Mouse (Mus musculus): ENCODE data around the gene Lurap1. TPM values are rescaled to one million over a fixed set of nuclear protein-coding genes. Genes with fewer than 3 reads are reported as not detected.

The Lurap1 gene
- polyA plus RNA-seq, 1 experiment = not detected

DNA sequence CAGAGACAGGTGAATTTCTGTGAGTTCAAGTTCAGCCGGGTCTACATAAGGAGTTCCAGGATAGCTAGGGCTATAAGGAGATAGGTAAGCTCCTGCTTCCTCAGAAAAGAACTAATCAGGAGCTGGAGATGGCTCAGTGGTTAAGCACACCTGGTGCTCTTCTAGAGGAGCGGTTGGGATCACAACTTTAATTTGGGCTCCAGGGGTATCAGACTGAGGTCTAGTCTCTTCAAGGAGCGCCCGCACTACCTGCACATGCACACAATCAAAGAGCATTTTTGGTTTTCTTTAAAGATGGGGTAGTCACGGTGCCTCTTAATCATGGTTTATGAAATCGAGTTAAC is 1.4 kb downstream of the Lurap1 start:
- TF ChIP-seq POLR2A (IDR thresholded peaks at IDR 0.05; ENCODE audit: insufficient read depth, low read depth, low read length) = no peak
- peak overlapping the region; percentile 99 for H3K4me3 ChIP-seq (ENCODE audit: insufficient read depth, low read depth, low read length)
- peak overlapping the region; percentile 68; the same call in 1 of the 2 replicates for H3K27ac ChIP-seq (ENCODE audit: insufficient read depth, low read depth, low read length)
- 16% methylated on average over 6 of the region's 6 CpGs for WGBS
- peaks cover 9% of the 10 kb centered on the region for H3K4me1 ChIP-seq (ENCODE audit: control insufficient read depth, insufficient read depth, low read length)

DNA sequence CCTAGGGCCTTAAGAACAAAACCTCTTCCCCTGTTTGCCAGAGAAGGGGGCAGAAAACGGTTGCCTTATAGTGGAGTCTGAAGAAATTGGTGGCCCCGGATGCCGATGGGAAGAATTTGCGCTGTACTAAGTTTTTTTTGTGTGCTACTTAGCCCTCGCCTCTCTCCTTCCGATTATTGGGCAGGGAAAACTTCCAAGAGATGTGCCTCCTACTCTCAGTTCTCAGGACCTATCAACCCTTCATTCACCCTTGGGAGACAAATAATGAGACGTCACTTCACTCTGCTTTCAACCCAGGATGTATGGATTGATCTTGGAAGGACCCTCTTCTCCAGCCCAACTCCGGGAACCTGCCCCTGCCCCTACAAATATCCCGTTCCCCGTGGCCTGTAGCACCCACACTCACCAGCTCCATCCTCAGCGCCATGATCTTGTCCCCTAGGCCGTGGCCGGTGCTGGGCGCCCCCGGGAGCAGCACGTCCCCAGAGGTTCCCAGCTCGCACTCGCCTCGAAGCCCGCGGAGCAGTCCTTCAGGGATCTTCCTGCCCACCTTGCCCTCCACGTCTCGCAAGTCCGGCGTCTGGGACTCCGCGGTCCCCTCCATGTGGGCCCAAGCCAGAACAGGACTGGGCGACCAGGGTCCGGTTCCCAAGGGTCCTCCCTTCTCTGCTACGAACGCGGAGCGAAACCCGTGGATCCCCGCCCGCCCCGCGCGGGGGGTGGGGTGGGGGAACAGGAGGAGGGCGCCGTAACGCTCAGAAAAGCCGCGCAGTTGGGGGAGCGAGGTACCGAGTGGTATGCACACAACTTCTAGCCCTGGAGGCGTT is 7.0 kb downstream of the Lurap1 start:
- TF ChIP-seq CTCF (IDR thresholded peaks at IDR 0.05; ENCODE audit: insufficient read depth, low read depth, low read length) = no peak
- peak; percentile 44; the same call in 1 of the 2 replicates for TF ChIP-seq POLR2A (IDR thresholded peaks at IDR 0.05; ENCODE audit: insufficient read depth, low read depth, low read length)
- under 1% methylated on average over 47 of the region's 47 CpGs for WGBS
- Histone ChIP-seq H3K27ac (ENCODE audit: insufficient read depth, low read depth, low read length) (no peak overlapping the region), H3K4me1 (ENCODE audit: control insufficient read depth, insufficient read depth, low read length) (peaks cover 19% of the 10 kb centered on the region), H3K4me3 (ENCODE audit: insufficient read depth, low read depth, low read length) (peak overlapping the region; percentile 58)

DNA sequence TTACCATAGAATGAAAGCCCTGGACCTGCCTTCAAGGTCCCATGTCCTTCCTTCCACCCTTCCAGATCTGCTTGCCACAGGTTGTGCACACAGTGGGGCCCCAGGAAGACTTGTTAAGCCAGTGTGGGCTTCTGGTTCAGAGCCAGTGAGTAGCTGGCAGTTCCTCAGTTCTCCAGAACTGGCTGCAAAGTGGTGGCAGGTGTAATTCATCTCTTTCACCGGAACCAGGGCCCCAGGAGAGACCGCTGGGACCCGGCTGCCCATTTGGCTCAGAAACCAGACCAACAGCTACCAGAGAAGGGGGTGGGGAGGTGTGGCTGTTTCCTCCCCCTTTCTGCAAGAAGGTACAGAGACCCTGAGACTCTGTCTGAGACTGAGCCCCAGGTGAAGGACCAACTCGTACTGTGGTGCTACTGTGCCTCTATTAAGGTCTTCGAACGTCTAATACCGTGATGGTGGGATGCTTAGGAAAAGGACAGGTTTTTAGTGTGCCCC is 7.8 kb downstream of the Lurap1 start:
- WGBS = 6% methylated on average over 7 of the region's 7 CpGs
- H3K4me3 ChIP-seq (ENCODE audit: insufficient read depth, low read depth, low read length) = peak overlapping the region; percentile 58
- H3K27ac ChIP-seq (ENCODE audit: insufficient read depth, low read depth, low read length) = no peak overlapping the region

DNA sequence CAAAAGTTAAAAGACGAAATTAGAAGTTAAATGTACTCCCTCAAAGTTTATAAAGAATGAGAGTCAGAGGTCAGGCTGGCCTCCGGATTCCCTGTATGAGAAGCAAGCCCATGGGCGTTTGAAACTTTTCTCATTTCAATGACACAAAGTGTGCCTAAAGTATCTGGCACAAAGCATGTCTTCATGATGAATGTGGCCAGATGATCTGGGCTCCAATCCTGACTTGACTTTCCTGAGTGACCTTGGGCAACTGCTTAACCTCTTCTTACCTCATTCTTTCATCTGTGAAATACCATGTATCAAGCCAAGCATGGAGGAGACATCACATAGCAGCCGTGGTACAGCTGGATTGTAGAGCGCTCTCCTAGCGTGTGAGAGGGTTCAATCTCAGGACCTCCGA is 8.9 kb downstream of the Lurap1 start:
- Histone ChIP-seq H3K4me1 (ENCODE audit: control insufficient read depth, insufficient read depth, low read length) (peaks cover 23% of the 10 kb centered on the region), H3K4me3 (ENCODE audit: insufficient read depth, low read depth, low read length) (no peak overlapping the region), H3K27ac (ENCODE audit: insufficient read depth, low read depth, low read length) (no peak overlapping the region)
- WGBS = 86% methylated on average over 7 of the region's 7 CpGs
- TF ChIP-seq CTCF (IDR thresholded peaks at IDR 0.05; ENCODE audit: insufficient read depth, low read depth, low read length) (no peak), POLR2A (IDR thresholded peaks at IDR 0.05; ENCODE audit: insufficient read depth, low read depth, low read length) (no peak)

More for the DNA sequence above, 7.8 kb downstream of the Lurap1 start:
- H3K4me1 ChIP-seq (ENCODE audit: control insufficient read depth, insufficient read depth, low read length) = peaks cover 19% of the 10 kb centered on the region
- TF ChIP-seq CTCF (IDR thresholded peaks at IDR 0.05; ENCODE audit: insufficient read depth, low read depth, low read length) (no peak), POLR2A (IDR thresholded peaks at IDR 0.05; ENCODE audit: insufficient read depth, low read depth, low read length) (no peak)

DNA sequence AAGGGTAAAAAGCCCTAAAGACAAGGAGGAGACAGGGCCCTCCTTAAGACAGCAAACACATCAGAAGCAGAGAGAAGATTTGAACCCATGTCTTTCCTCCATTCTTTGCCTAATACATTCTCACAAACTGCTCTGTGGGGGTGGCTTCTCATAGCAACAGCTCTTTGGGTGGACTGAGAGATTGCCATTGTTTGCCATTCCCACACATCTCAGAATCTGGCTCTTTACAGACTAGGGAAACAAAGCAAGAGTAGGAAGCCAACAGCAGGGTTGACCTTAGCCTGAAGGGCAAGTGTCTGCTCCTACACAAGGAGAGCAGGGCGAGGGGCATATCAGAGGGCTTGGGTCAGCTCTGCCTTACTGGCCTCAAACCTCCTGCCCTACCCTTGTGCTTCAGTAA is 9.4 kb downstream of the Lurap1 start:
- TF ChIP-seq POLR2A (IDR thresholded peaks at IDR 0.05; ENCODE audit: insufficient read depth, low read depth, low read length) = no peak
- TF ChIP-seq CTCF (IDR thresholded peaks at IDR 0.05; ENCODE audit: insufficient read depth, low read depth, low read length) = no peak
- H3K4me1 ChIP-seq (ENCODE audit: control insufficient read depth, insufficient read depth, low read length) = peaks cover 26% of the 10 kb centered on the region
- WGBS = 85% methylated on average over 1 of the region's 1 CpGs
- H3K27ac ChIP-seq (ENCODE audit: insufficient read depth, low read depth, low read length) = peak overlapping the region; percentile 80; the same call in 1 of the 2 replicates
- no peak overlapping the region for H3K4me3 ChIP-seq (ENCODE audit: insufficient read depth, low read depth, low read length)

DNA sequence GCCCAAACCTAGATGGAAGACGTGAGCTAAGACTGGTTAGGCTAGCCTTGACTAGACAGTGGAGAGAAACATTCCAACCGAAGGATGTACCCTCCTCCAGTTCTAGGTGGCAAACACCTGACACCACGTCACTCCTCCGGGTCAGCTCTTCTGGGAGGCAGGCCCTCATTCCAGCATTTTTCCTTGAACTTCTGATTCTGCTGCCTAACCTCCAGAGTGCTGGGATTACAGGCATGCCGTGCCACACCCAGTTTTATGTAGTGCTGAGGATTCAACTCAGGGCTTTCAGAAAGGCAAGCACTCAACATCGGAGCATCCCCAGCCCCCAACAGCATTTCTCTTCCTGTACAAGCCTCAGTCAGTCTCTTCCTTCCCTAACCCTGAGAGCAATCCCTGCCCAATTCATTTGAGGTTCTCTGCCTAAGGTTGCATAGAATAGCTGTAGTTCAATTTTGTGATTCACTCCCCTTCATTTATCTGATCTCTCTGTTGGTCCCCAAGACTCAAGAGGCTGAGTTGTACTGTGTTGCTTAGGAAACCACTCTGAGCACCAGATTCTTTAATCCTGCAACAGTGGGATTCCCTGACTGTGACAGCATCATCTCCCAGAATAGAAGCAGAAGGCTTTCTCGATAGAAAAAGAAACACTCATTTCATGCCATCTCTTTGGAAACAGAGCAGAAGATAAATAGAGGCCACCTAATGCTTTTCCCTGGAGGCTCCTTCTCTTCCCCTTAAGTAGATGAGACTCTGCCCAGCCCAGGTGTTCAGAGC is 10.2 kb downstream of the Lurap1 start:
- Histone ChIP-seq H3K4me1 (ENCODE audit: control insufficient read depth, insufficient read depth, low read length) (peaks cover 28% of the 10 kb centered on the region), H3K4me3 (ENCODE audit: insufficient read depth, low read depth, low read length) (no peak overlapping the region), H3K27ac (ENCODE audit: insufficient read depth, low read depth, low read length) (peak overlapping the region; percentile 80; the same call in 1 of the 2 replicates)
- 62% methylated on average over 7 of the region's 7 CpGs for WGBS
- no peak for TF ChIP-seq CTCF (IDR thresholded peaks at IDR 0.05; ENCODE audit: insufficient read depth, low read depth, low read length)
- TF ChIP-seq POLR2A (IDR thresholded peaks at IDR 0.05; ENCODE audit: insufficient read depth, low read depth, low read length) = no peak

DNA sequence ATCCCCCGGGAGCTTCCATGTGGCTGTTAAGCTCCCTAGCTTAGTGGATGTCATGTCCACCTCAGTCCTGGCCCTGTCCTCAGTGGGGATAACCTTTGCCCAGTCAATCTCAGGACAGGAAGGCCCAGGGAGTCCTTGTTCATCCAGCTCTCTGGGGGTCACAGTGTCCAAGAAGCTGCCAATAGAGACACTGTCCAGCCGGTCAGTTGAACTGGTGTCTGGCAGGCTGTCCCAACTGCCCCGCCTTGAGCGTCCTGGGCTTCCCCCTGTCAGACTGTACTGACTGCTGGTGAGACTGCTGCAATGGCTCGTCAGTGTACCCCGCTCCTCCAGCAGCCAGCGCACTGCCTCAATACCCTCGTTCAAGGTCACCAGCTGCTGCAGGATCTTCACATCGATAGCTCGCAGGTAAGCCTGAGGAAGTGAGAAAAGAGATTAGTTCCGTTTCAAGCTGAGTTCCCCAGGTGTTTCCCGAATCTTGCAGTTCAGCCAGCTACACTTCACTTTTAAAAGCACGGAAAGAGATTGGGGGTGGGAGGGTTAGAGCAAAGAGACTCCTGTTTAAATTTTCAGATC is 13.6 kb downstream of the Lurap1 start:
- TF ChIP-seq CTCF (IDR thresholded peaks at IDR 0.05; ENCODE audit: insufficient read depth, low read depth, low read length) = no peak
- no peak for TF ChIP-seq POLR2A (IDR thresholded peaks at IDR 0.05; ENCODE audit: insufficient read depth, low read depth, low read length)
- WGBS = 58% methylated on average over 13 of the region's 13 CpGs
- Histone ChIP-seq H3K4me3 (ENCODE audit: insufficient read depth, low read depth, low read length) (no peak overlapping the region), H3K27ac (ENCODE audit: insufficient read depth, low read depth, low read length) (no peak overlapping the region), H3K4me1 (ENCODE audit: control insufficient read depth, insufficient read depth, low read length) (peaks cover 22% of the 10 kb centered on the region)

DNA sequence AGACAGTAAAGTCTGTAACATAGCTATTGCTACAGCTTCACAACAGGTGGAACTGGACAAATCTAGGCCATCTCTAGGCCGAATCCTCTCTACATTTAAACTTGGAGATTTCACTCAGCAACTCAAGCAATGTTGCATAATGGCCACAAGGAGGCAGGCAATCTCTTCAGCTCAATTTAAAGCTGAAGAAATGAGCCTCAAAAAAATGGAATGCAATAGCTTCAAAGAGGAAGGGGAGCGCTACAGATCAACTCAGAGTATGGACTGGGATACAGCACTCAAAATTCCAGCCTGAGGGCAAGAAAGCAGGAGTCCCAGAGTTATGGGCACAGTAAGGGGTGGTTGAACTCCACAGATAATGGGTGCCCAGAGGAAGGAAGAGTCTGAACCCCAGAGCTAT is 16.1 kb downstream of the Lurap1 start:
- no peak for TF ChIP-seq CTCF (IDR thresholded peaks at IDR 0.05; ENCODE audit: insufficient read depth, low read depth, low read length)
- TF ChIP-seq POLR2A (IDR thresholded peaks at IDR 0.05; ENCODE audit: insufficient read depth, low read depth, low read length) = no peak
- H3K27ac ChIP-seq (ENCODE audit: insufficient read depth, low read depth, low read length) = no peak overlapping the region
- WGBS = 20% methylated on average over 2 of the region's 2 CpGs
- no peak overlapping the region for H3K4me3 ChIP-seq (ENCODE audit: insufficient read depth, low read depth, low read length)
- H3K4me1 ChIP-seq (ENCODE audit: control insufficient read depth, insufficient read depth, low read length) = peaks cover 11% of the 10 kb centered on the region

DNA sequence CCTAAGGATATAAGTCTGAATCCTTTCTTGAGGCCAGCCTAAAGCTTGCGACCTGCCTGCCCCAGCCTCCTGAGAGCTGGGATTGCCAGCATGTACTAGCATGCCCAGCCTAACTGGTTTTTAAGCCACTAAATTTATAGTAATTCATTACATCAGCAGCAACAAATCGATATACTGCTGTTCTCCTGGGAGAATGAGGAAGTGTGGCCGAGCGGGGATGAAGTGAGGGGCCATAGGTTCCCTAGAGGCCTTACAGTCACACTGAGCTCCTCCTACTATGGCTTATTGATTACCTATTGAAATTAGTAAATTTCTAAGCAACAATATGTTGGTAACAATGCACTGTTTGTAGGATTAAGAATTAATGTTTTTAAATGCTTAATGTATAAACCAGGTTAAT is 18.0 kb downstream of the Lurap1 start:
- H3K27ac ChIP-seq (ENCODE audit: insufficient read depth, low read depth, low read length) = no peak overlapping the region
- 88% methylated on average over 4 of the region's 4 CpGs for WGBS
- peaks cover 8% of the 10 kb centered on the region for H3K4me1 ChIP-seq (ENCODE audit: control insufficient read depth, insufficient read depth, low read length)
- H3K4me3 ChIP-seq (ENCODE audit: insufficient read depth, low read depth, low read length) = no peak overlapping the region
- TF ChIP-seq CTCF (IDR thresholded peaks at IDR 0.05; ENCODE audit: insufficient read depth, low read depth, low read length) (no peak), POLR2A (IDR thresholded peaks at IDR 0.05; ENCODE audit: insufficient read depth, low read depth, low read length) (no peak)

All from olfactory bulb, adult 2 months (tissue).